Mouse (Mus musculus) heart, adult 2 months (tissue): ENCODE data around the gene Fryl. TPM values are rescaled to one million over a fixed set of nuclear protein-coding genes. Genes with fewer than 3 reads are reported as not detected.

Experiments
- DNase-seq, 2 experiments: peaks; one replicate each; pipeline ENCODE4 v3.0.0; 2021
- H3K27ac ChIP-seq: fragments of 200-600 bp; 2 replicates; pipeline ENCODE4 v1.8.1; 2022
- H3K27me3 ChIP-seq: fragments of 200-500 bp; 2 replicates; pipeline ENCODE4 v1.6.1; 2012; ENCODE audit warnings: mild to moderate bottlenecking, low read length, inconsistent platforms, mixed read lengths; ENCODE audit not compliant: control insufficient read depth, insufficient read depth
- H3K36me3 ChIP-seq: fragments of 200-500 bp; 2 replicates; pipeline ENCODE4 v1.6.1; 2012; ENCODE audit warnings: low read length, inconsistent platforms; ENCODE audit not compliant: control insufficient read depth, insufficient read depth
- H3K4me1 ChIP-seq: fragments of 200-500 bp; 2 replicates; pipeline ENCODE4 v1.6.1; 2011; ENCODE audit warnings: low read length; ENCODE audit not compliant: control insufficient read depth, insufficient read depth
- H3K4me3 ChIP-seq: fragments of 200-600 bp; 2 replicates; pipeline ENCODE4 v1.8.1; 2022
- H3K79me2 ChIP-seq: fragments of 200-500 bp; replicated peaks from 2 replicates; pipeline ENCODE4 v1.6.1; 2012; ENCODE audit warnings: mild to moderate bottlenecking, inconsistent platforms, low read length, moderate library complexity, mixed read lengths; ENCODE audit not compliant: control insufficient read depth, insufficient read depth
- H3K9ac ChIP-seq: fragments of 200-500 bp; 2 replicates; pipeline ENCODE4 v1.6.1; 2012; ENCODE audit warnings: low read depth, mild to moderate bottlenecking, control low read depth, inconsistent platforms, low read length, mixed read lengths
- CTCF ChIP-seq: fragments of 200-600 bp; IDR thresholded peaks from 2 replicates; pipeline ENCODE4 v1.8.1; 2022; ENCODE audit warnings: antibody characterized with exemption, mild to moderate bottlenecking, moderate library complexity
- EP300 ChIP-seq: fragments of 200-500 bp; IDR thresholded peaks from 2 replicates; pipeline ENCODE4 v1.6.1; 2011; ENCODE audit warnings: low read depth, low read length, control low read depth; ENCODE audit not compliant: insufficient read depth
- POLR2A ChIP-seq: fragments of 200-500 bp; IDR thresholded peaks from 2 replicates; pipeline ENCODE4 v1.6.1; 2011; ENCODE audit warnings: mild to moderate bottlenecking, low read depth, low read length, control low read depth; ENCODE audit not compliant: insufficient read depth
- WGBS: fragments of 180-500 bp; shearing (Covaris S2); methylation state at CpG from one replicate; pipeline ENCODE4 v1.1.7; 2018; 5-methylcytosine and 5-hydroxymethylcytosine counted together
- intact Hi-C: fragments of 180-260 bp; cut with DNase I; formaldehyde crosslinking; loops from one replicate; pipeline ENCODE4 v1.15.1; 2025
- polyA plus RNA-seq: library from polyadenylated mRNA; depleted of rRNA; stranded (reverse); fragments of >200 nt; gene quantifications from 2 replicates; pipeline ENCODE4 v1.2.3, GENCODE M21; 2012
- total RNA-seq, 2 experiments: library from RNA; stranded (reverse); gene quantifications; 2 replicates each; pipeline ENCODE4 v1.2.3; 2021

The Fryl gene
- total and polyA plus RNA-seq, 3 experiments, result 25.9 to 40.7 (median 32.9) TPM

DNA sequence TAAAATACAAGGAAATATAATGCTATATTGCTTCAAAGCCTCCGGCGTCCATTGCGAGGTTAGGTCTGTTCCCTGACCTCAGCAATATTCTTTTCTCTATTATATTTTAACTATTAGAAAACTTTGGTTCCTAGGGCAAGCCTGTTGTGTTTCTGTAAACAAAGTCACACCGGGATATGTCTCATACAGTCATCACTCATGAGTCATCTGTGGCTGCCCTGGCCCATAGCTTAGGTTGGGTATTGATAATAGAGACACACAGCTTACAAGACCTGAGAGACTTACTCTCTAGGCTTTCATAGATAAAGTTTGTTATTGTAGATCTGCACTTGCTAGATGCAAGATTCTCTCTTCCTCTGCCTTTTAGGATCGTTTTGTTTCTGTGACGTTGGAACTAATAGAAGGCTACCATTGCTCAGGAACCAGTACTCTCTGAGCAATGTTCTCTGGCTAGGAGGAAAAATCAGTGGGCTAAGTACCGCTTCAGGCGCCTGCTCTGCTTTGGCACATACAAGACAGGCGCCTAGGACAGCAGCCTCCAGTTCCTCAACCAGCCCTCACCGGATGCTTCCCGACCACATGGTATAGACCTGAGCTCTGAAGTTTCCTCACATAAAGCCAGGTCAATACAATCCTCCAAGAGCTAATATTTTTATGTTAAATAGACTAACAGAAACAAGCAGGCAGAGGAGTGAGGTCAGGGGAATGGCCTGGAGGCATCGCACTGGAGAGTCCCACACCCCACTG, 73.5 kb downstream of the Fryl start:
- TF ChIP-seq POLR2A (no peak), EP300 (no peak), CTCF (no peak)
- H3K27ac ChIP-seq, result no peak overlapping the region
- H3K4me3 ChIP-seq, result no peak overlapping the region

DNA sequence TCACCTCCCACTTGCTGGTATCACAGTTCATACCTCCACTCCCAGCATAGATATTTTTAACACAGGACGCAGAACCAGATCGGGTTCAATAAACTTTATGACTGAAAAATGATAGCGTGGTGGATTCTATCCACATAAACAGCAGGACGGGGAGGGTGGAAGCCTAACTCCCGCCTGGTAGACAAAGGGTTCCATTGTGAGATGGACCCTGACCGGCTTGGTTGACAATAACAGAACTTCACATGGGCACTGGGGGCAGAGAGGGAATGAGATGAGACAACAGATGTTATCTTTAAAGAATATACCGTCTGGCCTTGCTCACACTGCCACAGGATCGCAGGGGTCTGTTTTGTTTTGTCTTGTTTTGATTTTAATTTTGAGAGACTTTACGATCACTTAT, 74.2 kb downstream of the Fryl start:
- Histone ChIP-seq H3K4me3 (no peak overlapping the region), H3K27me3 (no peaks in the 10 kb centered on the region)
- intact Hi-C loops, result no loop called here

More for the DNA sequence above, 73.5 kb downstream of the Fryl start:
- intact Hi-C loops, result no loop called here
- Histone ChIP-seq H3K9ac (no peak overlapping the region), H3K4me1 (peaks cover 4% of the 10 kb centered on the region), H3K27me3 (no peaks in the 10 kb centered on the region), H3K79me2 (peaks cover 5% of the 10 kb centered on the region), H3K36me3 (peaks cover 8% of the 10 kb centered on the region; the same call in 1 of the 2 replicates)
- no peak for DNase-seq
- WGBS, result 80% methylated on average over 12 of the region's 12 CpGs

DNA sequence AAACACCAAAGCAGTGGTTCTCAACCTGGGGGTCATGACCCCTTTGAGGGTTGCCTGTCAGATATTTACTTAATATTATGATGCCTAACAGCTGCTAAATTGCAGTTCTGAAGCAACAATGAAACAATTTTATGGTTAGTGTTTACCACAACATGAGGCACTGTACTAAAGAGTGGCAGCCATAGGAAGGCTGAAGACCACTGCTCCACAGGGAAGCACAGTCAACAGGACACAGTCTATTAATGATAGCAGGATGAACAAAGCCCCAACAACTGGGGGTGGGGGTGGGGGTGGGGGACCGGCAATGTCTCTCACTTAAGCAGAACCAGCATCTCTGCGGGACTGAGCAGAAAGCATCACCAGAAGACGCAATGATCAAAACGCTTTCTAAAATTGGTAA, 80.1 kb downstream of the Fryl start:
- Histone ChIP-seq H3K27ac (no peak overlapping the region), H3K4me1 (peaks cover 5% of the 10 kb centered on the region; the same call in 1 of the 2 replicates), H3K4me3 (no peak overlapping the region), H3K27me3 (no peaks in the 10 kb centered on the region), H3K36me3 (no peaks in the 10 kb centered on the region; the same call in 1 of the 2 replicates), H3K9ac (no peak overlapping the region), H3K79me2 (peaks cover 2% of the 10 kb centered on the region; the same call in 1 of the 2 replicates)
- 84% methylated on average over 4 of the region's 4 CpGs for WGBS
- DNase-seq, result no peak
- TF ChIP-seq CTCF (no peak), POLR2A (no peak), EP300 (no peak)
- intact Hi-C loops, result no loop called here

More for the DNA sequence above, 74.2 kb downstream of the Fryl start:
- no peak for DNase-seq
- Histone ChIP-seq H3K9ac (no peak overlapping the region), H3K36me3 (peaks cover 4% of the 10 kb centered on the region; the same call in 1 of the 2 replicates), H3K4me1 (peaks cover 4% of the 10 kb centered on the region), H3K27ac (no peak overlapping the region), H3K79me2 (peaks cover 3% of the 10 kb centered on the region)
- TF ChIP-seq EP300 (no peak), POLR2A (no peak), CTCF (no peak)
- 74% methylated on average over 9 of the region's 9 CpGs for WGBS

DNA sequence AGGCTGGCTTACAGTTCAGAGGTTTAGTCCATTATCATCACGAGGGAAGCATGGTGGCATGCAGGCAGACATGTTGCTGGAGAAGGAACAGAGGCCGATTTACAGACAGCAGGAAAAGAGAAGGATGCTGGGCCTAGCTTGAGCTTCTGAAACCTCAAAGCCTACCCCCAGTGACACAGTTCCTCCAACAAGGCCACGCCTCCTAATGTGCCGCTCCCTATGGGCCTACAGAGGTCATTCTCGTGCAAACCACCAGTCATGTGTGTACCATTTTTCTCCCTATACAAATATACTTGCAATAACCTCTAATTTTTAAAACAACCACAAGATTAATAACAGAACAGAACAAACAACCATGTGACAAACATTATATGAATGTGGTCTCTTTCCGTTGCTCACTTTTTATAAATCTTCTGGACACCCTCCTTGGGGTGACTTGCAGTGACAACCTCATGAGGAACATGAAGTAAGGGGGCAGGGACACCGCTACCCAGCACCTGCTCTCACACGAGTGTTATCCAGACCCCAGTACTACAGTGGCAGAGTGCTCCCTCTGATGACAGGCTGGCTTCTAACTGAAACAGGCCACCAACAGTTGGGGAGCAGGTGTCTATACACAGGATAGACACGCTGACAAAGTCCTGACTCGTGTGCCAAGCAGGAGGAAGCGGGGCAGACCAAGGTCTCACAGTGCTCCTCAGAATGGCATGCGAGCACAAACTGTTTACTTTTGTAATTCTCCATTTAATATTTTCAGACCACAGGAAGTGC, 80.9 kb downstream of the Fryl start:
- intact Hi-C loops, result no loop called here
- no peak overlapping the region for H3K4me3 ChIP-seq
- WGBS, result 92% methylated on average over 12 of the region's 12 CpGs

DNA sequence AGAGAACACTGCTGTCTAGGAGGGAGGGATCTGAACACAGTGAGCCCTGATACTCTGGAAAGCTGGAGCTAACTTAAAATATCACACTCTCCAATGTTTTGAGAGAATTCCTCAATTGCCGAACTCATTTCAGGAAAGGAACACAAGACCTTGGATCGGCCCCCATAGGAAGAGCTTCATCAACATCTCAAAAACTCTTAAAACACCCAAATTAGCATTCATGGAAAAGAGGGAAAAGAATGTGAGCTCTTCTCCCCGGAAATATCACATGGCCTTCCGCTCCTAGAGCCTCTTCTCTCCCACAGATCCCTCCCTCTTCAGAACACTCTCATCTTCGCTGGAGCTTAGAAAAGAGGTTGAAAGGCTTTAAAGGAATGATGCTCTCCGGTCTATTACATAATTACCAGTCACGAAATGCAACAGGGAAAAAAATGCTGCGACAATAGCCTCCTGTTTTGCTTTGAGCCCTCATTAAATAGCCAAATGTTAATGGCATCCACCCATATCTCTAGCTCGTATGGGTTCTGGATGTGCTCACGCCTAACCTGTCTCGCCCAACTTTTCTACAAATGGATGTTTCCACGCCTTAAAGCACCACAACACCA, 84.4 kb downstream of the Fryl start:
- no peak overlapping the region for H3K4me3 ChIP-seq
- 81% methylated on average over 12 of the region's 12 CpGs for WGBS
- no peaks in the 10 kb centered on the region; the same call in 1 of the 2 replicates for H3K36me3 ChIP-seq
- peaks cover 8% of the 10 kb centered on the region for H3K4me1 ChIP-seq
- H3K27ac ChIP-seq, result no peak overlapping the region
- intact Hi-C loops, result loop anchor here (2.0 kb wide), 1 partner anchor 35 kb away; no protein-coding TSS in a partner anchor
- no peak for TF ChIP-seq POLR2A
- TF ChIP-seq CTCF, result no peak
- no peak for TF ChIP-seq EP300
- H3K9ac ChIP-seq, result no peak overlapping the region
- no peaks in the 10 kb centered on the region; the same call in 1 of the 2 replicates for H3K79me2 ChIP-seq
- no peak for DNase-seq
- no peaks in the 10 kb centered on the region for H3K27me3 ChIP-seq

More for the DNA sequence above, 80.9 kb downstream of the Fryl start:
- no peak overlapping the region for H3K27ac ChIP-seq
- no peak for TF ChIP-seq POLR2A
- TF ChIP-seq CTCF, result no peak
- no peak for TF ChIP-seq EP300
- no peaks in the 10 kb centered on the region; the same call in 1 of the 2 replicates for H3K36me3 ChIP-seq
- H3K79me2 ChIP-seq, result peaks cover 2% of the 10 kb centered on the region; the same call in 1 of the 2 replicates
- no peak overlapping the region for H3K9ac ChIP-seq
- H3K27me3 ChIP-seq, result no peaks in the 10 kb centered on the region
- DNase-seq, result no peak
- peaks cover 5% of the 10 kb centered on the region; the same call in 1 of the 2 replicates for H3K4me1 ChIP-seq
